In the genomic region with DNA sequence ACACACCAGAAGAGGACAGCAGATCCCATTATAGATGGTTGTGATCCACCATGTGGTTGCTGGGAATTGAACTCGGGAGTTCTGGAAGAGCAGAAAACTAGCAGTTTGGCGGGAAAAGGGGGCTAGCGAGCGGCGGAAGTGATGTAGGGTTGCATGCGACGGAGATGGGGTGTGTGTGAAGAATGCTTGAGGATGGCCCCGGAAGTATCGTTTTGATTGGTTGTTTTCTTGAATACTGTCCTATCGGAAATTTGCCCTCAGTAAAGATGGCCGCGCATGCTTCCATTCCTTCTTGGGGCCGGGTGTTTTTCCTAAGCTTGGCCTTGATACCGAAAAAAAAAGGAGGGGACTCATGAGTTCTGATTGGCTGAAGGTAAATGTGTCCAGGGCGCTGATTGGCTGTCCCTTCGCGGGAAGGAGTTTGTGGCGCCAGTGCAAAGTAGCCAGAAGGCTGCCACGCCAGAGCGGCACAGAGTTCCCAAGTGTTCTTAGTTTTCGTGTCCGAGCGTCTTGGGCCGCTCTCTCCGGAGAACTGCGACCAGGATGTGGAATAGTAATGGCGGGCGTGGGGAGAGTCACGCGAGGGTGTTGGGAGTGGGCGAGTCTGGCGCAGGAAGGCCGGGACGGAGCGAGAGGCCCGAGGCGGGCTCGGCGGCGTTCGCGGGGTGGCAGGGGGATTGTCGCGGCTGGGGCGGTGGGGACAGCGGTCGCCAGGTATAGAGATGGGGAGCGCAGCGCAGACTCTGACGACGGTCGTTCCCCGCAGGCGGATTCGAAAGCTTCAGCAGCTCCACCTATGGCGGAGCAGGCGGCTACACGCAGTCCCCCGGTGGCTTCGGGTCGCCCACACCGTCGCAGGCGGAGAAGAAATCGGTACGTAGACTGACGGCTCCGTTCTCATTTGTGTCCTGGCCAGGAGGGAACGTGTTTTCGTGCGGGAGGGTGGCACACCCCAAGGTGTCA, we compare ENCODE assay signal across 8 mouse cellular contexts. TPM values are rescaled to one million over a fixed set of nuclear protein-coding genes. Genes with fewer than 3 reads are reported as not detected.
A peak's percentile ranks its signal among the peaks of the same experiment; 100 is the strongest.
DNase-seq lines count a peak whose midpoint lies in the region; ATAC-seq lines count a peak whose summit lies in the region.

A gene (plus strand): TSS at position 419 of the 963 bp plus-strand sequence.

- DNase-seq in adipocyte (ENCODE audit: low spot score) = peak; percentile 100
- DNase-seq in embryo, embryonic 10 days (ENCODE audit: low spot score) = peak; percentile 100
- peak; percentile 98 for DNase-seq in gastrocnemius, postnatal 10 days
- DNase-seq in induced T-regulatory cell, adult 2 months (ENCODE audit: low read depth) = peak; percentile 100
- peak; percentile 99 to 100 for DNase-seq in left cerebral cortex, adult 9 months (ENCODE audit: low spot score in 2 of 2)
- peak; percentile 99 for DNase-seq in right cerebral cortex, postnatal 14 days
- DNase-seq in urinary bladder, postnatal 36 days (ENCODE audit: low spot score in 2 of 2) = peak; percentile 98

- ATAC-seq in megakaryocyte progenitor cell, adult 5-6 weeks (replicated peaks; ENCODE audit: poor library complexity) = peak; percentile 99

RNA-seq across cellular contexts. Expression of the gene that starts here (rescaled TPM):
- total RNA-seq in gastrocnemius, postnatal 10 days (2021) = 10 to 100 TPM; 16.2 to 16.8 TPM
- 62.3 and 65.5 TPM in 2 replicates for total RNA-seq in megakaryocyte progenitor cell, adult 5-6 weeks (2015)
- 56.2 and 68.4 TPM in 2 replicates for total RNA-seq in megakaryocyte progenitor cell, adult 5-6 weeks (2017)

Comparison
In these comparisons a context has a peak if more than half of its experiments do, and no peak if none do; other contexts are left out.
1. Peak in every context shown above with its lines: DNase-seq and ATAC-seq.